Mouse (Mus musculus) heart, postnatal 10 days (tissue): ENCODE data around the gene Zfp575. TPM values are rescaled to one million over a fixed set of nuclear protein-coding genes. Genes with fewer than 3 reads are reported as not detected.

Experiments used
- DNase-seq, 2 experiments: peaks; one replicate each; pipeline ENCODE4 v3.0.0; 2021
- intact Hi-C: fragments of 180-260 bp; cut with DNase I; formaldehyde crosslinking; loops from one replicate; pipeline ENCODE4 v1.15.1; 2025
- total RNA-seq, 2 experiments: library from RNA; stranded (reverse); gene quantifications; 2 replicates each; pipeline ENCODE4 v1.2.3; 2021

Gene Zfp575
- total RNA-seq, 2 experiments from 2014 or later: 0.32 to 0.45 TPM

GRCm38 (mm10) chr7:24565627-24566026 lies 21.8 kb downstream of the Zfp575 start:
- no peak for DNase-seq
- intact Hi-C loops: no loop called here

GRCm38 (mm10) chr7:24564607-24565265 lies 22.7 kb downstream of the Zfp575 start:
- intact Hi-C loops: loop anchor here (1.0 to 5.0 kb wide), 2 partner anchors 33 to 92 kb away; no protein-coding TSS in a partner anchor
- DNase-seq: peak; percentile 77 to 85

- intact Hi-C loops: loop anchor here (1.0 to 5.0 kb wide), 2 partner anchors 33 to 92 kb away; no protein-coding TSS in a partner anchor
Measured at GRCm38 (mm10) chr7:24563837-24564206, 23.6 kb downstream of the Zfp575 start.

GRCm38 (mm10) chr7:24563191-24563836 lies 24.1 kb downstream of the Zfp575 start:
- intact Hi-C loops: loop anchor here (5.0 kb wide), 1 partner anchor 91 kb away; no protein-coding TSS in a partner anchor

More at GRCm38 (mm10) chr7:24563837-24564206, 23.6 kb downstream of the Zfp575 start:
- no peak for DNase-seq

GRCm38 (mm10) chr7:24561450-24561849 lies 26.0 kb downstream of the Zfp575 start:
- DNase-seq: no peak
- intact Hi-C loops: loop anchor here (5.0 kb wide), 1 partner anchor 89 kb away; no protein-coding TSS in a partner anchor

More at GRCm38 (mm10) chr7:24563191-24563836, 24.1 kb downstream of the Zfp575 start:
- DNase-seq: no peak

GRCm38 (mm10) chr7:24555786-24556185 lies 31.7 kb downstream of the Zfp575 start:
- intact Hi-C loops: no loop called here
- no peak for DNase-seq

- DNase-seq: no peak
- intact Hi-C loops: no loop called here
Measured at GRCm38 (mm10) chr7:24551985-24552759, 35.3 kb downstream of the Zfp575 start.

GRCm38 (mm10) chr7:24547534-24548036 lies 39.9 kb downstream of the Zfp575 start:
- peak in 1 of 2 experiments; percentile 22 for DNase-seq
- intact Hi-C loops: no loop called here

GRCm38 (mm10) chr7:24546634-24547389 lies 40.6 kb downstream of the Zfp575 start:
- intact Hi-C loops: loop anchor here (1.0 kb wide), 1 partner anchor 16 kb away; no protein-coding TSS in a partner anchor
- DNase-seq: peak; percentile 100

- intact Hi-C loops: loop anchor here (1.0 kb wide), 1 partner anchor 15 kb away; no protein-coding TSS in a partner anchor
- no peak for DNase-seq
Measured at GRCm38 (mm10) chr7:24546068-24546614, 41.3 kb downstream of the Zfp575 start, which contains the start of the genes Pinlyp and Xrcc1. TSS of gene Pinlyp (minus strand) at chr7:24546118. TSS of gene Xrcc1 (plus strand) at chr7:24546289.

- intact Hi-C loops: no loop called here
- DNase-seq: no peak
Measured at GRCm38 (mm10) chr7:24544506-24544905, 42.9 kb downstream of the Zfp575 start.

- no peak for DNase-seq
- intact Hi-C loops: no loop called here
Measured at GRCm38 (mm10) chr7:24539686-24540085, 47.8 kb downstream of the Zfp575 start.

GRCm38 (mm10) chr7:24538701-24539100 lies 48.7 kb downstream of the Zfp575 start:
- intact Hi-C loops: no loop called here
- DNase-seq: no peak

GRCm38 (mm10) chr7:24538154-24538553 lies 49.3 kb downstream of the Zfp575 start:
- DNase-seq: peak; percentile 34 to 41
- intact Hi-C loops: no loop called here

GRCm38 (mm10) chr7:24537591-24537990 lies 49.9 kb downstream of the Zfp575 start:
- intact Hi-C loops: no loop called here
- DNase-seq: no peak

- intact Hi-C loops: no loop called here
- no peak for DNase-seq
Measured at GRCm38 (mm10) chr7:24537081-24537480, 50.4 kb downstream of the Zfp575 start.

- intact Hi-C loops: loop anchor here (5.0 kb wide), 1 partner anchor 128 kb away; no protein-coding TSS in a partner anchor
- DNase-seq: no peak
Measured at GRCm38 (mm10) chr7:24534301-24534700, 53.1 kb downstream of the Zfp575 start.
